Mouse (Mus musculus) olfactory bulb, adult 2 months (tissue): ENCODE measurements at regions not wholly inside any gene's neighbourhood (a gene's known extent, or its start where the extent isn't known, plus 50 kb on each side); places are given as distances from the start of the nearest gene placed in this dataset.

Experiments used
- CTCF ChIP-seq: fragments of 200-500 bp; IDR thresholded peaks from 2 replicates; pipeline ENCODE4 v1.5.1; 2012; ENCODE audit warnings: low read depth, mild to moderate bottlenecking, low read length, moderate library complexity; ENCODE audit not compliant: insufficient read depth
- POLR2A ChIP-seq: fragments of 200-500 bp; IDR thresholded peaks from 2 replicates; pipeline ENCODE4 v1.6.1; 2012; ENCODE audit warnings: mild to moderate bottlenecking, low read depth, low read length, moderate library complexity; ENCODE audit not compliant: insufficient read depth

DNA sequence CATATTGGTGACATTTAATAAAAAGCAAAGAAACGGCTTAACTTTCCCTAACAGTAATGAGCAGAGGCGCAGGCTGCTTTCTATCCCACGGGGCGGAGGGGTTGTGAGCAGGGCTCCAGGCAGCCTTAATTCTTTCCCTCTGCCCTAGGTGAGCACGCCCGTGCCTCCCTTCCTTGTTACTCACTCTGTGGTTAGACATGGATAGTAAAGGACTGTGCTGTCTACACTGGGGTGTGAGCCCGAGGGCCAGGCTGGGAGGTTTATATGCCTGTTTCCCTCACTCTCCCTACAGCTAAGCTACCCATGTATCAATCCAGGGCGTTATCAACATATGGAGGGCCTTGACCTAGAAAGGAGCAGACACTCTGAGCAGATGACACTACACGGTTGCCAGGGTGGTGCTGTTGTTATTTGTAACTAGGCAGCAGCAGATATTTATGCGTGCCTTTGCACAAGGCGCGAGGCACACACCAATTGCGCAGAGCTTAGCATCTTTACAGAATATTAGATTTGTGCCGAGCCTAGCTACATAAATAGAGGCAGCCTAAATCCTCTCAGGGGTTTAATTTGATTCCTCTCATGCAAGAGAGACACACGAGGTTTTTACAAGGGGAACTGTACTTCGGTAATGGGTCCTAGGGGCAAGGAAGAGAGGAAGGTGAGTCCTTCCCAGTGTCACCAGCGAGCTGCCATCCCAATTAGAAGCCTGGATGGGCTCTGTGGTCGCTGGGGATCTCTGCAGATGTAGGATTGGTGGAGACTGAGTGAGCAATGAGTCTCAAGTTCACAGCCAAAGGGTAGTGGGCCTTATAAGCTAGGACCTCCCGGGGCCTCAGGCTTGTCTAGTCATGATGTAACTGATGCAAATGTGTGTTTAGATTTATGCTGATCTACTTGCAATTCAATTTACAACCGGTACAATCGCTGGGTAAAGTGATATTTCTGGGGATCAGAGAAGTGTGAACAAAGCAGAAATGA, 278.6 kb upstream of the Kazn start:
- TF ChIP-seq CTCF (no peak), POLR2A (no peak)
